Comparison of ENCODE assay signal across 15 mouse cellular contexts in the genomic region with DNA sequence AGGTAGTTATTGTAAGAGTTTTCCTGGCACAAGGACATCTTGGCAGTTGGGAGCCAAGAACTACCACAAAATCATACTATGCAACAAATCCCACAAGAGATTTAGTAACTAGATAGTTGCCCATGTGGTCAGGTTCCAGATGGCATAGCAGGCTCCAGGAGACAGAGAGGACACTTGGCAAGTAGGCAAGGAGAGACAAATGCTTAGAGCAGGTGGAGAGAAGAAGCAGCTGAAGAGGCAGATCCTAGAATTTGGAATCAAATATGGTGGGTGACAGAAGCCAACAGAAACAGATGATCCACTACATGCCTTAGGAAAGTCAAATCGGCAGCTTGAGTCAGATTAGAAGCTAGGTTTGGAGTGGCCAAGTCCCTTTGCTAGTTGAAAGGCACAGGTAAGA.
DNase-seq lines count a peak whose midpoint lies in the region.
"Had no signal": no experiment of that assay in that cellular context is flagged by ENCODE, and none has a peak within 500 bp of the region (broad histone marks: within the 10 kb centered on the region; RNA-seq: fewer than 3 reads in every experiment).

No protein-coding gene starts in this region.

- peak; percentile 3 for DNase-seq in cerebellum, adult 9-10 months
- no peak for DNase-seq in cerebellum, adult 18-20 months
- DNase-seq in cerebellum, postnatal 14 days = peak; percentile 42 to 63
- no peak for DNase-seq in cerebellum, adult 8-10 months
- peak; percentile 10 for DNase-seq in brain, adult 2 months (ENCODE audit: low read depth, low spot score)
- DNase-seq in cerebellum, postnatal 36 days = peak; percentile 6 to 10
- DNase-seq in embryo, embryonic 10 days (ENCODE audit: low spot score) = no peak
- DNase-seq: adrenal gland, postnatal 10 days; adrenal gland, postnatal 36 days; B cell, adult 2 months; embryo, embryonic 11 days; gastrocnemius, adult 2 months; gastrocnemius, postnatal 14 days; heart, adult 11 months; kidney, adult 8-10 months had no signal

Comparison
In these comparisons a context has a peak if more than half of its experiments do, and no peak if none do; other contexts are left out.
1. DNase-seq: peak in cerebellum, adult 9-10 months (single experiment), cerebellum, postnatal 14 days (2 of 2), brain, adult 2 months (single experiment) and cerebellum, postnatal 36 days (2 of 2); none in cerebellum, adult 18-20 months (0 of 2), cerebellum, adult 8-10 months (single experiment) and embryo, embryonic 10 days (single experiment).